Mouse (Mus musculus) heart, adult 8-10 months (tissue): ENCODE results near the gene Gse1. TPM values are rescaled to one million over a fixed set of nuclear protein-coding genes. Genes with fewer than 3 reads are reported as not detected.

Source experiments
- DNase-seq: peaks from one replicate; pipeline ENCODE4 v3.0.0; 2022; ENCODE audit warnings: low spot score
- total RNA-seq, 4 experiments: library from RNA; stranded (reverse); gene quantifications; 2 replicates each; pipeline ENCODE4 v1.2.4; 2022

Gse1 gene
- 10 to 100 TPM; 18.9 to 29.1 (median 23.3) TPM for total RNA-seq

DNA sequence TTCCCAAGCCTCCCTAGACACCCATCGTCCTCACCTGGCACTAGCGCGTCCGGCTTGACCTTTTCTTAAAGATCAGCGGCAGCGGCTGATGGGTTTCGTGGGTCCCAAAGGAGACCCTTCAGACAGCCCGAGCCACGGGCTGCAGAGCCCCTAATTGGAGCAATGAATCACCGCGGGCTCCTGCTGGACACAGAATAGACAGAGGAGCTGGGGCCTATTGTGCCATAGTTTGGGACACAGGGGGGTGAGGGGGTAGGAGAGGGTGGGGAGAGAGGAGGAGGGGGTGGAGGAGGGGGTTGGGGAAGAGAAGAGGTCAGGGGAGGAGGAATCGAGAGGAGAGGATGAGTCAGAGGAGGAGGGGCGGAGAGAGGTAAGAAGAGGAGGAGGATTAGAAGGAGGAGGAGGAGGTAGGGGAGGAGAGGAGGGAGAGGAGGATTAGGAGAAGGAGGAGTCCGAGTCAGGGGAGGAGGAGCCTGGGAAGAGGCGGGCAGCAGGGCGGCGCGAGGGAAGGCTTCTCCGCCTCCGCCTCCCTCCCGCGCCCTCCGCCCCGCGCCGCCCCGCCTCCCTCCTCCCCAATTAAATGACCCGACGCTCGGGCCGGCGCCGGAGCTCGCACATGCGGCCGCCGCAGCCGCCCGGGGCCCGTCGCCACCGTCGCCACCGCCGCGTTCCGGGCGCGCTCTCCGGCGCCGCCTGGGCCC is at the start of gene Gse1:
TSS of gene Gse1 (plus strand) at position 566 of the 701 bp plus-strand sequence.
- DNase-seq: peak; percentile 83

DNA sequence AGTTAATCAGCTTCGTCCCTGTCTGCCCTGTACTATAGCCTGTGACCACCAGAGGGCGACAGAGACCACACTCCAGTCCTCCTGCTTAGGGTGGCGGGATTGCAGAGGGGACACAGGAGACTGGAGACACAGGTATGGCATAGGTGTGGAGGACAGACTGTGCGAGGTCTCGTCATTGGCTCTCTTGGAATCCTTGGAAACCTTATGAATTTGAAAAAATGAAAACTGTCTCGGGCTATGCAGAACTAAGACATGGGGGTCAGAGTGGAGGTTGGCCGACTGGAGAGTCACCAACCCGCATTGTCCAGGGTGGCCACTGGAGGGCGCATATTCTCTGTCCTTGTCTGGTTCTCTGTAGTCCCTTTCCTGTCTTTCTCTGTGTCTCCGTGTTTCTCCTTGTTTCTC is 49.2 kb upstream of the Gse1 start:
- DNase-seq: peak; percentile 92

GRCm38 (mm10) chr8:120180445-120180970 is 47.7 kb upstream of the Gse1 start:
- no peak for DNase-seq

DNA sequence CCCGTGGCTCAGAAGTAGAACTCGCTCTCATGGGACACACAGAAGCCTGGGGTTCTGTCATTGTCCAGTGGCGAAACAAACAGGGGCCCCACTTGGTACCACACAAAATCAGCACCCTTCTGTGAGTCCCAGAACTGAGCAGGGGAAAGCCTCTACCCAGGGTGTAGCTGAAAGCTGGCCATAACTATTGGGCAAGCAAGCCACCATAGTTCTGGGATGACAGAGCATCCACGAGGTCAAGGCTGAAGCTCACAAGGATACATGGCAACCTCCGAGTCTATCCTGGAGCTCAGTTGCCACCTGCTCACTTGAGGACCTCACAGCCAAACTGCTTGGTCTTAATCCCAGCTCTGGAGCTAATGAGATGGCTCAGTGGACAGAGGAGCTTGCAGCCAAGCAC is 47.0 kb upstream of the Gse1 start:
- DNase-seq: no peak

DNA sequence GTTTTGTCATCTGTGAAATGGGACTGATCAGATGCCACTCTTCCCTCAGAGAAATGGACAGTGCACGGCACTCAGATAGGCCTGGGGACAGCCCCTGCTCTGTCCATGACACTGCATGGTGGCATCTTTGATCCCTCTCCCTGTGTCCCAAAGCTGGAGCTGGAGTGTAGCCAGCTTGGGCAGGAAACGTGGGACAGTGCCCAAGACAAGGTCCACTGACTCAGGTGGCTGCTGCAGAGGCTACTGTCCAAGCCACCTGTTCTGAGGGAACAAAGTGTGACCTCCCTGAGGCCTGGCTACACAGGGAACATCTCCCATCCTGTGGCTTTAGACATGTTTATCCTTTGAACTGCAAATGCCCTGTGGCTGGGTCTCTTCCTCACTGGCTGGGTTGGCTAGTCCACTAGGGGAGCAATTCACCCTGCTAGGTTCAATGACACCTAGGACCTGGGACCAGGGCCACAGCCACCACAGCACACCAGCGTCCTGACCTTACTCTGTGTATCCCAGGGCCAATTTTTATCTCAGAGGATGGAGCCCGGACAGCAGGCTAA is 46.3 kb upstream of the Gse1 start:
- no peak for DNase-seq

GRCm38 (mm10) chr8:120184366-120184765 is 43.9 kb upstream of the Gse1 start:
- DNase-seq: no peak

DNA sequence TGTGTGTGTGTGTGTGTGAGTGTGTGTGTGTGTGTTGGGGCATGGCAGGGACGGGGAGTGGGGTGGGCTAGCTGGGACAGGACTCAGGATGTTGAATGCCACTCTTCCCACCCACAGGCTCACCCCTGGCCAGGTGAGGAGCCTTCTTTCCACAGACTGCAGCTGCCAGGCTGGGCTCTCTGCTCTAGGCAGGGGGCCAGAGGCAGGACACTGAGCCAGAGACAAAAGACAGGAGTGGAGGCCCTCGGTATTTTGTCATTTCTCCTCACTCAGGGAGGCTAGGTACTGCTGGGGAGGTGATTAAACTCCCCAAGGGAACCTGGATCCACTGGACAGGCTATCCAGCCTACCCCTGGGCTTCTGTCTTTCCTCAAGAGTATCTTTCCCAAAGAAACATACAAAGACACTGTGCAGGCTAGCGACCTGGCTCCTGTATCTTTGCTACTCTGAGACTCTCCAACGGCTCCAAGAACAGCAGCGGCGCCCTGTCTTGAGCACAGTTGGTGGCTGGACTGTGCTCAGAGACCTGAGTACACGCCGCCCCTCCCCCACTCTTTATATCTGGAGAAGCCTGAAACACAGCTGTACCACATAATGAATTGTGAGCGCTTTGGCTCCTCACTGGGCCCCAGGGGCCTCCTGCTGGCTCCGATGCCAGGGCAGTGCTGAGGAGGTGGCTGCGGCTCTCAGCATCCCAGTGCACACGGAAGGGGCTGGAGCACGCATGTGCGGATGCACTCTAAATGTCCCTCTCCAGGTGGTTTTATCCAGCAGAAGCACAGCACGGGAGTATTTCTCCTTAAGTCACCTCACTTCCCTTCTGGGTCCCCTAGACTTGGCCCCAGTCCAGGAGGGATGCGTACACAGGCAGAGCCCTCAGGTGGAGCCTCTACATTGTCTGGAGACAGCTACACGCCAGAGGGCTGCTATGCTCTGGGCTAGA is 43.1 kb upstream of the Gse1 start:
- DNase-seq: no peak

- DNase-seq: peak; percentile 83
Observed at GRCm38 (mm10) chr8:120186454-120186853, 41.8 kb upstream of the Gse1 start.

DNA sequence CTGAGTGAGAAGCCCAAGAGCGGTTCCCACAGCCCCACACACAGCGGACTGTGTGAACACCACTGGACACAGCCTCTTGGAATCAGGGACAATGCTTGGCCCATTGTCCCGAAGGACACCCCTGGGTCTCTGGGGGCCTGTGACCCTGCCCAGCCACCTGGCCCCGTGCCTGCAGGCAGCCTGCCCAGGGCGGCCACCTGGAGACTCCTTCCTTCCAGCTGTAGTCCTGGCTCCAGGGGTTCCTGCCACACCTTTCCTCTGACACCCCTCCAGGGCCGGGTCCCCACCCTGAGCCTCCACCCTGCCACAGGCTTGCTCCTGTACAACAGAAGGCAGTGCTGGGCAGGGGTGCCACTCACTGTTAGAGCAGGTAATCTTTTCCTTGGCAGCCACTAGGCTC is 39.7 kb upstream of the Gse1 start:
- peak; percentile 87 for DNase-seq

DNA sequence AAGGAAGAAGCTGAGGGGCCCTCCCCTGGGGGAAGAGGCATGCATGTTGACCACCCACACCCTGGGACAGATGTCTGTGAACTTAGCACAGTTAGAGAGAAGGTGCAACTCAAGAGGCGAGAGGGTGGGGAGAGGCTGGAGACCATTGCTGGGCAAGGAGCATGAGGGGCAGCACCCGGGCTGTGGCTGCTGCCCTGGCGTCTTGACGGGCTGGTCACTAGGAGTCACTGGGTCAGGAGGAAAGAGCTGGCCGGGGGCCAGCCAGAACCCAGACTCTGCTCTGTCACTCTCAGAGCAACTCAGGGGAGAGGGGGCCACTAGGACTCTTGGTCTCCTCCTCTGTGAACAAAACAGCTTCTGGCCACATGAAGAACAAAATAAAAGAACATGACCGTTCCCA is 38.8 kb upstream of the Gse1 start:
- DNase-seq: no peak

DNA sequence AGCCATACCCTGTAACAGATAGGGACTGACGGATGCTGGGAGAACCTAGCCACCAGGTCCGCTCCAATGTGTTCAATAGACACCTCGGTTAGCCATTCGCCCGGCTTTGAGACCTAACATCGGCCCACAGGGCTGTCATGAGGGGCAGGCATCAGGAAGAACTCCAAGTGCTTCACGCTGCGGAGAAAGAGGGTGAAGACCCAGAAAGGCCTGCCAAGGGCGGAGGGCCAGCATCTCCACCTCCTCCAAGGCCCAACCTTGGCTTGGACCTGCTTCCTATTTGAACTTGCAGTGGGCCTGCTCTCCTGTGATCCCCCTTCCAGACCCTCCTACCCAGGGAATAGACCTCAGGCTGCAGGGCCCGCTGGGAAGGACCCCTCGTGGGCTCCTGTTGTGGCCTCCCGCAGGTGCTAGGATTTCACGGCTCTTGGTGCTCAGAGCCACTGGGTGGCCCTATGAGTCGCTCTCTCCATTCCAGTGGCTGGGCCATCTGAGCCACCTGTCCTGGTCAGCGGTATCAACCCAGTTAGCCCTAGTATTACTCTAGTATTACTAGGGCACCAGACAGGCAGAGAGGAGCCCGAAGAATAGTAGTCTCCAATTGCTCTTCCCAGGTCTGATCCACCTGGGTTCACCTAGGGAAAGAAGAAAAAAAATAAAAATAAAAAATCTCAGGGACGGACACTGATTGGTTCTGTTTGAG is 38.0 kb upstream of the Gse1 start:
- DNase-seq: no peak

GRCm38 (mm10) chr8:120190810-120191413 is 37.3 kb upstream of the Gse1 start:
- peak; percentile 94 for DNase-seq

DNA sequence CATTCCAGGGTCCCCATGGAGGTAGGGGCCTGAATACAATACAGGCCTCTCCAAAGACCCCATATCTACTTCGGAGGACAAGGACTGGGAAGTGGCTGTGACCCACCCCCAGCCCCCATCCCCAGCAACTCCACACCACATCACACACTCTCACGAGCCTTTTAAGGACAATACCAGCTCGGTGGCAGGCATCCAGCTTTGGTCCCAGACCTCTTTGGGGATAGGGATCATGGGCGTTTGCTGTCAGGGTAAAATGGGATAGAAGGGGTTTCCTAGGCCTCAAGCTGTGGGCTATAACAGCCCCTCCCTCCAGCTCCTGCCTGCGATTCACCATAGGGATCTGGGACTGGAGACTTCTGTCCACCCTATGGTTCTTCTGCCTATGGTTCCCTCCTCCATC is 36.6 kb upstream of the Gse1 start:
- no peak for DNase-seq

GRCm38 (mm10) chr8:120192118-120192517 is 36.1 kb upstream of the Gse1 start:
- no peak for DNase-seq

GRCm38 (mm10) chr8:120201351-120201750 is 26.9 kb upstream of the Gse1 start:
- no peak for DNase-seq

DNA sequence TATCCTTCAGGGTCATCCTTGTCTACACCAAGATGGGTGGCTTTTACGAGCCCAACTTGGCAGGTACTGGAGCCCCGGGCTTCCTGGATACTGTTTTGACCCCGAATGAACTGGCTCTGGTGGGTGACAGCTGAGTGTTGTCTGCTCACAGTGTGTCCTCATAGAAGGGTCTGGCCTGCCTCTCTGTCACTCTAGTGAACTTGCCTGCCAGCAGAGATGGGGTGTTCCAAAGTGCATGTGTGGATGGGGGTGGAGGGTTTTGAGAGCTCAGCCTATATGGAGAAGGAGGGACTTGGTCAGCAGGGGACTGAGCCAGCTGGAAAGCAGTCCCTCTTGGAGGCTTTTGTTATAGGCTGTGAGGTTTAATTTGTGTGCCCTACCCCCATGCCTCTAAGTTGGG is 25.7 kb upstream of the Gse1 start:
- no peak for DNase-seq

DNA sequence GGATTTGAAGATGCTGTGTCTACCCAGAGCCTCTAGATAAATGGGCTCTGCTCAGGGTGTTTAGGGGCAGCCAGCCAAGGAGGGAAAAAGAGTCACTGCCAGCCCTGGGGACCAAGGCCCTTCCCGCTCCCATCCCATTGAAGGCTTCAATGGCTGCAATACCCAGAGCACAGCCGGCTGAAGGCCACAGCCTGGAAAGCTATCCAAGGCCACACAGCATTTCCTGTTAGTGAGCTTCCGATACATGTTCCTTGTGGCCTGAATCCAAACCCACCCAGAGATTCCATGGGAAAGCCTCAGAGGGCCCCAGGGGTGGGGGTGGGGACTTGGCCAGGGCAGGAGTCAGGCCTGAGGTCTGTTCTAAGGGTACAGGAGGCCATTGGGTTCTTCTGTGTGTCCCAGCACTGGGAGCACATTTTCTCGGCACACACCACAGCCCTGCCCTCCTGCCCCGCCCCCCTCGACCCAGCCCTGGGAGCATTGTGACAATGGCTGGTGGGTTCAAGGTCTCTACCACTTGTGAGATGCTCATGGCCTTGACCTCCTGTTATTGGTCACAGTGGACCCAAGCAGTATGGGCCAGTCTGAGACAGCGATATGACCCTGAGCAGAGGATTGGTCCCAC is 23.4 kb upstream of the Gse1 start:
- peak; percentile 72 for DNase-seq

DNA sequence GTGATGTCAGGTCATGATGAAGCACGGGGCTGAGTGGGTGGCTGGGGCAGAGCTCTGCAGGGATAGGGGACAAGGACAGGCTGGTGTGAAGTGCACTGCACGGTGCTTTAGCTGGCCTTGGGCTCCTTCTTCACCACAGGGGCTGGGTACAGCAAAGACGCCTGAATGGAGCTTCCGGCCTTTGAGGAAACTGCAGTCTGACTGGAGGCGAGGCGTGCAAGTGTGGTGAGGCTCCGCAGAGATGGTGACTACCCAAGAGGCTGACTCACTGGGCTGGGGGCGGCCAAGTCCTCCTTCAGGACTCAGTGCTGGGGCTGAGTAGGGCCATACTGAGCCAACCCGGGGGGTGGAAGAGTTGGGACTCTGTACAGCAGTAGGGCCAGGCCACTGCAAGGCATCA is 22.3 kb upstream of the Gse1 start:
- DNase-seq: no peak

DNA sequence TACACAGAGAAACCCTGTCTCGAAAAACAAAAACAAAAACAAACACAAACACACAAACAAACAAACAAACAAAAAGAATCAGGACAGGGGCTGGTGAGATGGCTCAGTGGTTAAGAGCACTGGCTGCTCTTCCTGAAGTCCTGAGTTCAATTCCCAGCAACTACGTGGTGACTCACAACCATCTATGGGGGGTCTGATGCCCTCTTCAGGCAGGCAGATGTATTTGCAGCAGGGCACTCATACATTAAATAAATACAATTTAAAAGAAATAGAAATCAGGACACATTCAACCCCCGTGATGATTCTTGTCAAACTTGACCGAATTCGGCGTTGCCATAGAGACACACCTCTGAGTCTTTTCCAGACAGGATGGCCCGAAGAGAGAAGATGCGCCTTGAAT is 20.9 kb upstream of the Gse1 start:
- no peak for DNase-seq

- no peak for DNase-seq
Observed at GRCm38 (mm10) chr8:120208113-120208512, 20.1 kb upstream of the Gse1 start.

- no peak for DNase-seq
Observed at GRCm38 (mm10) chr8:120211345-120211744, 16.9 kb upstream of the Gse1 start.
